Mouse (Mus musculus) kidney, postnatal 14 days (tissue): ENCODE measurements around the gene 2810021J22Rik.
A peak's percentile ranks its signal among the peaks of the same experiment; 100 is the strongest.

Source experiments
- DNase-seq: peaks from one replicate; pipeline ENCODE4 v3.0.0; 2022; ENCODE audit warnings: mixed read lengths

The 2810021J22Rik gene

GRCm38 (mm10) chr11:58916879-58917744 is 50.1 kb downstream of the 2810021J22Rik start:
- DNase-seq, result peak; percentile 41

GRCm38 (mm10) chr11:58917745-58918366 is 50.8 kb downstream of the 2810021J22Rik start, which contains the start of gene Btnl10:
Gene Btnl10 (plus strand): TSS chr11:58917908.
- no peak for DNase-seq

- DNase-seq, result no peak
These were observed 51.7 kb downstream of the 2810021J22Rik start for GRCm38 (mm10) chr11:58918759-58919158.

- no peak for DNase-seq
These were observed 55.4 kb downstream of the 2810021J22Rik start for GRCm38 (mm10) chr11:58922420-58922819.

GRCm38 (mm10) chr11:58926651-58927050 is 59.6 kb downstream of the 2810021J22Rik start:
- peak; percentile 40 for DNase-seq

- DNase-seq, result no peak
These were observed 60.0 kb downstream of the 2810021J22Rik start for GRCm38 (mm10) chr11:58927053-58927452.

GRCm38 (mm10) chr11:58927790-58928651 is 61.0 kb downstream of the 2810021J22Rik start:
- DNase-seq, result peak; percentile 58

- DNase-seq, result no peak
These were observed 62.0 kb downstream of the 2810021J22Rik start for GRCm38 (mm10) chr11:58929055-58929454.

GRCm38 (mm10) chr11:58929641-58930040 is 62.6 kb downstream of the 2810021J22Rik start:
- peak; percentile 49 for DNase-seq

GRCm38 (mm10) chr11:58930254-58930653 is 63.2 kb downstream of the 2810021J22Rik start:
- DNase-seq, result no peak

GRCm38 (mm10) chr11:58931576-58931975 is 64.6 kb downstream of the 2810021J22Rik start:
- DNase-seq, result no peak
